Mouse (Mus musculus): Measurements from ENCODE around the gene Cux2.

DNA sequence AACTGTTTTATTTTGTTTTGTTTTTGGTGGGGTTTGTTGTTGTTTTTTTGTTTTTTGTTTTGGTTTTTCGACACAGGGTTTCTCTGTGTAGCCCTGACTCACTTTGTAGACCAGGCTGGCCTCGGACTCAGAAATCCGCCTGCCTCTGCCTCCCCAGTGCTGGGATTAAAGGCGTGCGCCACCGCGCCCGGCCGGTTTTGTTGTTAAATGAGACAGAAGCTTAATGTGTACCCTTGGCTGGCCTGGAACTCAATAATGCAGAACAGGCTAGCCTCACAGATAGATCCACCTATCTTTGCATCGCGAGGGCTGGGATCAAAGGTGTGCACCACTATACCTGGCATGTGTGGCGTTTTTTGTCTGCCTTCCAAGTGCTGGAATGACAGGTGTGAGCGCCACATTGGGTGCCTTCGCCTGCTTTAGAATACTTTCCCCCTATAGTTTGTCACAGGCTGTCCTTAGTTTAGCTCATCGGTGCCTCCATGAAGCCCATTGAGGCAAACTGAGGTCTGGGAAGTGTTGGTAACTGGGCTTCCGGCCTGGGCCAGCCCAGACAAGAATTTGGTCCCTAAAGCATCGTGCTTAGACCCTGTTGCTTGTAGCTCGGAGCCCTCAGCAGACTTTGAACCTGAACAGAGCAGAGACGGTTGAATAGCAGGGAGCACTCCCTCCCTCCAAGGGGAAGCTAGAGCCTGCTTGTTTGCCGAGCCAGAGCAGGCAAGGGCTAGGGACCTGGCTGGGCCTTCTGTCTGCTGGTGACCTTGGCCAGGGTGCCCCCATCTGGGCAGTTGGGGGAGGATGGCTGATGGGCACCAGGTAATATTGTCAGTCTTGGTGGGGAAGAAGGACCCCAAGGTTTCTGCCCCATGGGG is 200.2 kb downstream of the Cux2 start:
- TF ChIP-seq POLR2A (IDR thresholded peaks at IDR 0.05; ENCODE audit: low read depth, low read length) (no peak), CTCF (IDR thresholded peaks at IDR 0.05; ENCODE audit: extremely low read depth, insufficient read depth, insufficient read length, insufficient replicate concordance) (peak; percentile 39; the same call in 1 of the 2 replicates)

Data from spleen, adult 2 months (tissue).